Mouse (Mus musculus) erythroblast, embryonic 14.5 days (primary cell): ENCODE data around the gene Pou4f1.

Experiments used
- GATA1 ChIP-seq: IDR thresholded peaks from 2 replicates; pipeline ENCODE4 v1.6.1; 2012; ENCODE audit warnings: low read length, inconsistent platforms, mixed read lengths
- TAL1 ChIP-seq: IDR thresholded peaks from 3 replicates; pipeline ENCODE4 v1.6.1; 2012; ENCODE audit warnings: low read length, inconsistent platforms, mixed read lengths

GRCm38 (mm10) chr14:104467966-104468622 lies at the start of gene Pou4f1:
- no peak for TF ChIP-seq GATA1
- TF ChIP-seq TAL1: no peak
